Mouse (Mus musculus): ENCODE results near the gene Pcx.

The Pcx gene

DNA sequence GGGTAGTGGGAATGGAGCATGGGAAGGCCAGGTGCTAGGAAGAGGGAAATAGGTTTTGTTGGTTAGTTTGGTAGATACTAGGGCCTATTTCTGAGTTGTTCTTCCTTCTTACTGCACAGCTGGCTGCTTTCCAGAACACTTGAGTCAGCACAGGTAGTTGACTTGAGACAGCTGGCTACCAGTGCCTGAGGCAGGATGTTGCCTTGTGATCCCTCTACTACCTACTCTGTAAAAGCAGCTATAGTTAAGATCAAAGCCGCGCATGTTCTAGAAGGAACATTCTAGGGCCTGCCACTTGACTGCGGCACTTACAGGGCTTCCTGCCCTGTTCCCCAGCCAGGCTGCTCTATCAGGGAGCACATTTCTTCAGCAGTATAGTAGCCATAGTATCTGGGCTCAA is 79.8 kb downstream of the Pcx start:
- WGBS: 77% methylated on average over 3 of the region's 3 CpGs

DNA sequence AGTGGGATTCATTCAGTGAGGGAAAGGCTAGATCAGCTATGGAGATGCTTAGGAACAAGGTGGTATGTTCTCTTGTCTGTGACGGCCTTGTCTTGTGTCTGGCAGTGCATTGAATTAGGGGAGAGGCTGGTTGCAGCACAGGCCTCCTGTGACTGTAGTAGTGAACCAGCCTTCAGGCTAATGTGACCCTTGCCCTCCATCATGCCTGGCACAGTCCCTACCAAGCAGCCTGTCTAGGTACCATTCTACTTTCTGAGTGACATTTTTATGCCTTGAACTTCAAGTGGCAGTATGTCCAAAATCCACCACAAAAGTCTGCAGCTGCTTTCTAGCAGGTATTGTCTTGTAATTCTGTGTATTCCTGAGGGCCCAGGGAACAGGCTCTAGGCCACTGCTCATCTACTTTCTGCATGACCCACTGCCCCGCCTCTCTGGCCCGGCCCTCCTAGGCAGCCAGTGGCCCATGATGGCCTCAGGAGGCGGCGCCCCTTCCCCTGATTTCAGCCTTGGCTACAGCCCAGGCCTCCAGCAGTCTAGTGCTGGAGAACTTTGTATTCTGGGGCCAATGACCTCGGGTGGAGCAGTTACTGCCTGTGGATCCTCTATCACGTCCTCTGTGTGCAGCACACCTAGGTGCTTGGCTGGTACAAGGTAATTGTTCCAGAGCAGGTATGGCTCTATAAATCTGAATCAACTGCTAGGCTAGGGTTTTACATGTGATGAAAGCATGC is 83.7 kb downstream of the Pcx start:
- 75% methylated on average over 7 of the region's 7 CpGs for WGBS

DNA sequence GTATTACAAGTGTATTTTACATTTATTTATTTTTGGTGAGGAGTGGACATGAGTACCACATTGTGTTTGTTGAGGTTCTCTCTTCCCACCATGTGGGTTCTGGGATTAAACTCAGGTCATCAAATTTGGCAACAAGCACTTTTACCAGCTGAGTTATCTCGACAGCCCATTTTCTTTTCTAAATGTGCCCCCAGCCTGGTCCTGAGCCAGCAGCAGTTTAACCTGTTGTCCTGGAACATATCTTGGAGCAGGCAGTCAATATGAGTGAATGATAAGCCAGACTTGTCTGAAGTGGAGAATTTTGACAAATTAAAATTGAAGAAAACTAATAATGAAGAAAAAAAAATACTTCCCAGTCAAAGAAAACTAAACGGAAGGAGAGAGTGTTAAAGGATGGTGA is 85.8 kb downstream of the Pcx start:
- WGBS: 81% methylated on average over 2 of the region's 2 CpGs

DNA sequence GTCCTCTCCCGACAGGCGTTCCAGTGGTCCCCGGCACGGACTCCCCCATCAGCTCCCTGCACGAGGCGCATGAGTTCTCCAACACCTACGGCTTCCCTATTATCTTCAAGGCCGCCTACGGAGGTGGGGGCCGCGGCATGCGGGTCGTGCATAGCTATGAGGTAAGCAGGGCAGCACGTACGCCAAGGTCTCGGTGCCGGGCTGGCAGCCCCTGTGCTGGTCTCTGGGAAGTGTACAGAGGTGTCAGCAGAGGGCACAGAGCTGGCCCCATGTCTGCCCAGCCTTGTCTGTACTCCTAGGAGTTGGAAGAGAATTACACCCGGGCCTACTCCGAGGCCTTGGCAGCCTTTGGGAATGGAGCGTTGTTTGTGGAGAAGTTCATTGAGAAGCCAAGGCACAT is 92.2 kb downstream of the Pcx start:
- WGBS: 88% methylated on average over 20 of the region's 20 CpGs

DNA sequence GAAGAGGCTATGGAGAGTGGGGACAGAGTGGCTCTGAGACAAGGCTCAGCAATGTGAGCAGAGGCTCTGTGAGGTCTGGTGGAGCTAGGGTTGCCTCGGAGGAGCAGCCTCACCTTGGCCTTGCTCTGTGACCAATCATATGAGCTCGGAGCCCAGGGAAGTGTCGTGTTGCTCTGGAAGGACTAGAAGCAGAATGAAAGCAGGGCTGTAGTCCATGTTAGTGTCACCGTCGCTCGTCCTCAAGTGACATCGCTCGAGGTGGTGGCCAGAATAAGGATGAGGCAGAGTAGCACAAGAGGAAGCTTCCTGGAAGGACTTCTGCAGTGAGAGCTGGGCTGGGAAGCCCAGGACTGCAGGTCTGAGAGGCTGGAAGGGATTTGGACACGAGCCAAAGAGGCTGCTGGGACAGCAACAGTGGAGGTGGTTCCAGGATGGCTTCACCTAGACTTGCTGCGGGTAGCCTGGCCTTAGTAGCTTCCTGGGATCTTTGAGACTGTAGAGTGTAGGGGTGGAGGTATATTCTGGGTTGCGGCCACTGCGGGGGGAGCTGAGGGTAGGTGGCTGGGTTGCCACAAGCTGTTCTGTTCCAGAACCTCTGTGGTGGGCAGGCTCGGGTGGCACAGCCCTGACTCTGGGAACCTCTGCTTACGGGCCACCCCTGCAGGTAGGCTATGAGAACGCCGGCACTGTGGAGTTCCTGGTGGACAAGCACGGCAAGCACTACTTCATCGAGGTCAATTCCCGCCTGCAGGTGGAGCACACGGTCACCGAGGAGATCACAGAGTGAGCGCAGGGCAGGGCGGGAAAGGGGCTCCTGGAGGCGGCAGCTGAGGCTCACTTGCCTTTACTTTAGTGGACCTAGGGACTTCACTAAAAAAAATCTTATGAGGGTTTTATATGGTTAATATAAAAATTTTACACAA is 93.8 kb downstream of the Pcx start:
- WGBS: 61% methylated on average over 24 of the region's 24 CpGs

DNA sequence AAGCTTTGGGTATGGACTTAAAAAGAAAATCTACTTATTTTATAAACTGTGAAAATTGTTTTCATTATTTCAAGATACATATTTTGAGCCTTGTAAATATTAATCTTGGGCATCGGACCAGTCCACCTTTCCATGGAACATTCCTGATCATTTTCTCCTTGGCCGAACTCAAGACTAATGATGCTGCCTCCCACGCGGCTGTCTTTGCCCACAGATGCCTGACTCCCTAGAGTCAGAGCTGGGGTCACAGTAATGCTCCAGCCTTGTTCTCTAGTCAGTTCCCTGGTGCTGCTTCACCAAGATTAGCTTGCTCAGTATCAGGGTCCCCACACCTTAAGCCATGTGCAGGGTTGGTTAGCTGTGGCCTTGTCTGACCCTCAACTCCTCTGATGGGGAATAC is 95.4 kb downstream of the Pcx start:
- 92% methylated on average over 4 of the region's 4 CpGs for WGBS

DNA sequence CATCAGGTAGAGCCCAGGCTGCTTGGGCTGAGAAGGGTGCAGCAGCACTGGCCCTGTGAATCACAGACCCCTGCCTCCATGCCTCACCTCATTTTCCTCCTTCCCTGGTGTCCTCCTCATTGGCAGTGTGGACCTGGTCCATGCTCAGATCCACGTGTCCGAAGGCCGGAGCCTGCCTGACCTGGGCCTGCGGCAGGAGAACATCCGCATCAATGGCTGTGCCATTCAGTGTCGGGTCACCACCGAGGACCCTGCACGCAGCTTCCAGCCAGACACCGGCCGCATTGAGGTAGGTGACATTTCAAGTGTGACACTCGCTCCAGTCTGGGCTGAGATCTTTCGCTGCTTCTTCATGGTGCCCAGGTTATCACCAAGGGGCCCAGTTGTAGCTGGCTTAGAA is 97.1 kb downstream of the Pcx start:
- WGBS: 95% methylated on average over 12 of the region's 12 CpGs

DNA sequence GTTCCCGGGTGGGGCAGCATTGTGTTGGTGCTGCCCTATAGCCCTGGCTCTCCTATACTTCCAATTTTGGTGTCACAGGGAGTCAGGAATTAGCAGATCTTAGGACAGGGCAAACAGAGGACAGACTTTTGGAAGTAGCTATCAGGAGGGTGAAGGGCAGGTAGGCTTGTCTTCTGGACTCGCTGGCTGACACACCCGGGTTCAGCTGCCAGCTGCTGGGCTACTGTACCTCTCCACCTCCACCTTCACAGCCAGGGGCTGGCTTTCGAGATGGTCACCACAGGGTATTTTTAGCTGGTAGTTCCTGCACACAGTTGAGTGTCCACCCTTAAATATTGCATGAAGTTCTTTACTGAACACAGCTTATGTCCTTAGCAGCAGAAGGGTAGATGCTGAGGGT is 98.2 kb downstream of the Pcx start:
- WGBS: 84% methylated on average over 4 of the region's 4 CpGs

DNA sequence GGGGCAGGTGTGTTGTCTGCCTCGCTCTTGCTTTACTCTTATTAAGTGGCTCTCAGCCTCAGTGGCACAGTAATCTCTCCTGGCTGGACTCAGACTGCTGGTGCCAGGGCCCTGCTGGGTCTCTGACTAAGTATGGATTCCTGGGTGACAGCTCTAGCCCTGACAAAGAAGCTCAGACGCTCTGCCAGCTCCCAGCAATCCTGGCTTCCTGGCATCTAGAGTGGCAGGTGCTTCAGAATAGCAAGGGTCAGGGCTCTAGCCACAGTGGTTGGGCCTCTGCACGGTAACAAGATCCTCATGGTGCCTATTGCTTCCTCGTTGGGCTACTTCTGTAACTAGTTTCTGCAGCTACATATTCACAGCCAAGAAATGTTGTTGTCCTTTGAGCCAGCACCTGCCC is 99.8 kb downstream of the Pcx start:
- 46% methylated on average over 4 of the region's 4 CpGs for WGBS

DNA sequence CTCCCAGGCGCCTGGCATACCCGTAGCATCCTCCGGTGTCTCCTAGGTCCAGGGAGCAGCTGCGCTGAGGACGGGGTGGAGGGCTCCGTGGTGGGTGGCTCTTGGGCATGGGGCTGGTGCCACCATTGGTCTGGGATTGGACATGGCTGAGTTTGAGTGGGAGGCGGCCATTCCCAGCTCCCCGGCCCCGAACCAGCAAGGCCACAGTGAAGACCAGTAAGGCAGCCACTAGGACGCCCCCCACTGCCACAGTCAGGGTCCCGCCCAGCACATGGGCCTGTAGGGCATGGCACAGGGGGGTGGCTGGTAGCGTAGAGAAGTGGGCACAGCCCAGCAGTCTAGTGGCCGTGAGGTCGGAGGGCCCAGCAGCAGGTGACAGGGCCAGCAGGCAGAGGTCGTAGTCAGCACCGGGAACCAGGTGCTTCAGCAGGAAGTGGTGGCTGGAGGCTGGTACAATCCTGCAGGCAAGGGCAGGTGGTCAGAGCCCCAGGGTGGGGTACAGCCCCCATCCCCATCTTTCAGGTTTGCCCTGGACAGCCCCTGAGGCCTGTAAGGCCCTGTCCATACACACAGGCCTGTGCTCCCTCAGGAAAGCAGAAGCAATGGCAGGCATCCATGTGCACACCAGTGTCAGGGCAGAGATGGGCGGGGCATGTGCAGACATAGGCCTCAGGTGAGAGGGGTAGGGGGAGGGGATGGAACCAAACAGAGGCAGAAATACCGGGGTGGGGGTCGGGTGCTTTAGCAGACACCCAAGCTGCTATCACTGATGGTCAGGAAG is 102.1 kb downstream of the Pcx start:
- 85% methylated on average over 19 of the region's 19 CpGs for WGBS

DNA sequence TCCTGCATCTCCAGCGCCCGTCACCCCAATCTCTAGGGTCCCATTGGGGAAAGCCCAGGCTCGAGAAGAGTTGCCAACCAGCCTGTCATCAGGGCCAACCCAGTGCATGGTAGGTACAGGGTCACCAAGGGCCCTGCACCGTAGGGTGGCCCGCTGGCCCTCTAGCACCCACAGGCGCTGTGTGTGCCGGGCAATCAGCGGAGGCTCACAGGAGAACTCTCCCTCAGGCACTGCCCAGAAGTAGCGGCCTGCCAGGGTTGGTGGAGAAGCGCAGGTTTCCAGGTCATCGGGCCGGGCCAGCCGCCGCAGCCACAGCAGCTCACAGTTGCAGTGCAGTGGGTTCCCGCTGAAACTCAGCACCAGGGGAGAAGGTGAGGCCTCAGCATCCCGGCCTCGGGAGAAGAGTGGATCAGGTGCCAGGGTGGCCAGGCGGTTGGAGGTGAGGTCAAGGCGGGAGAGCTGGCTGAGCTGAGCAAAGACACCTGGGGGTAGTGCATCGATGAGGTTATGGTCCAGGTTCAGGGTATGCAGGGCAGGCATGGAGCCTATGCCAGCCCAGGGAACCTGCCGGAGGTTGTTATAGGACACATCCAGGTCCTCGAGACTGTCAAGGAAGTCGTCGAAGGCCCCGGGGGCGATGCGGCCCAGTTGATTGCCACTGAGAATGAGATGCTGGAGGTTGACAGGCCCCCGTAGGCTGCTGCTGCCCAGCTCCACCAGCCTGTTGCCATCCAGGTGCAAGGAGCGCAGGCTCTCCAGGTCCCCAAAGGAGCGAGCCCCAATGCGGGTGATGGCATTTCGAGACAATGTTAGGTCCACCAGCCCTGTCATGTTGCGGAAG is 103.4 kb downstream of the Pcx start:
- WGBS: 87% methylated on average over 33 of the region's 33 CpGs

DNA sequence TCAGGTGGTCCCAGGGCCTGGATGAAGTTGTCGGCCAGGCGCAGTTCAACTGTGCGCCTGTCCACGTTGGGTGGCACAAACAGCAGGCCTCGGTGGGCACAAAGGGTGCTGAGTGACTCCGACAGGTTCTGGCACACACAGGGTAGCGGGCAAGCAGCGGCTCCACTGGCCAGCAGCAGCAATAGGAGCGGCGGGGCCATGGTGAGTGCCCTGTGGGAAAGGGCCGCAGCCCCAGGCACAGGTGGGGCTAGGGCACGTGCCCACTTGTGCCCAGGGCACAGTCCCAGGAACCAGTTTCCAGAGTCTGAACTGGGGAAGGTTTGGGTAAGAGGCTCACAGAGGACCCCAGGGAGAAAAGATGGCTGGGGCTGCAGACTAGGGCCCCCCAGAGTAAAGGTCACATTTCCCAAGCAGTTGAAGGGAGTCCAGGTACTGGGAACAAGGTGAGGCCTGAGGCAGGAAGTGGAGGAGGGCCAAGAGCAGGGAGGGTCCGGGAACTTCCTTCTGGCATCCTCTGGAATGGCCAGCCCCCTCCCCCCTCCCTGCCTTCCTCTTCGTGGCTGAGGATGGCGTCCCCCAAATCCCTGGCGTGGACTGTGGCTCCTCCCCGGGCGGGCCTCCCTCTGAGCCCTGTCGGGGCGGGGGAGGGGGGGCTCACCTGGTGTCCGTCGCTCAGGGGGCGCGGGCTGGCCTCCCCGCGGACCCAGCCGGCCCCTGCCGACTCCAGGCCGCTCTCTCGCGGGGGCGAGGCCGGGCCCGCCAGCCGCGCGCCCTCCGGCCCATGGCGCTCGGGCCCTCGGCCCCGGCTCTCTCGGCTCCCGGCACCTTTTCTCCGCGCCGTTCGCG is 104.3 kb downstream of the Pcx start:
- 14% methylated on average over 46 of the region's 49 CpGs for WGBS

DNA sequence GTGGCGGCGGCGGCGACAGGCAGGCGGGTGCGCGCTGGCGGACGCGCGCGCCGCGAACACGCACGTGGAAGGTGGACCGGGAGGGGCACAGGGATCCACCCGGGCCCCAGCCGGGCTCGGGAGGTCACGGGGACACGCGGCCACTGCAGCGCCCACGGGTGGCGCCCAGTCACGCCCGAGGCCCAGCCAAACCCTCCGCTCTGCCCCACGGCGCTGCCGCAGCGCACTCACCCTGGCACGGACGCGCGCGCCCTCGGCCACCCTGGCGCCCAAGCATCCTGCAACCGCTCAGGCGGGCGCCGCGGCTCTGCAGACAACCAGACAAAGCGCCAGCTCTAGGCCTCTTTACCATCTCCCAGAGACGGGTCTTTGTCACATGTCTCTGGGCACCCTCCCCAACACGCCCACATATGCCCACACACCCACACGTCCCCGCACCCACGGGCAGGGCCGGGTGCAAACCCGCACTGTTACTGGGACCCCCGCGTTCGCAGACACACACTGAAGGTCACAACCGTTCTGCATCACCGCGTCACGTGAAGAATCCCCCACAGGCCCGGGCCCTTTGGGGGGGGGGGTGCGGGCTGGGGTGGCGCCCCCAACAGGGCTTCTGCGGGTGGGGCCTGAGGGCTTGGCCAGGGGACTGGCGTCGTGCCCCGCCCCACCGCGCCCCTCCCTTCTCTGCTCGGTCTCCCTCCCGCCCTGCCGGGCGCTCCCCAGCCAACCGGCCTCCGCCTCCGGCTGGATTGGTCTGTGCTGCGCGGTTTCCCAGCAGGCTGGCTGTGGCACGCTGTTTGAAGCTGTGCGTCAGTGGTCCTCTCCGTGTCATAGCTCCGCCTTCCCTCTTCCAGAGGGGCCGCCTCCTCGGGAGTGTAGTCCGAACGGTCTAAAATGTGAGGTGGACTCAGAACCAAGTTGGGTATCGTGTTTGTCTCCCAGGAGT is 105.2 kb downstream of the Pcx start, which contains the start of gene Lrfn4:
TSS of gene Lrfn4 (minus strand) at position 517 of the 943 bp plus-strand sequence.
- 1% methylated on average over 84 of the region's 87 CpGs for WGBS

DNA sequence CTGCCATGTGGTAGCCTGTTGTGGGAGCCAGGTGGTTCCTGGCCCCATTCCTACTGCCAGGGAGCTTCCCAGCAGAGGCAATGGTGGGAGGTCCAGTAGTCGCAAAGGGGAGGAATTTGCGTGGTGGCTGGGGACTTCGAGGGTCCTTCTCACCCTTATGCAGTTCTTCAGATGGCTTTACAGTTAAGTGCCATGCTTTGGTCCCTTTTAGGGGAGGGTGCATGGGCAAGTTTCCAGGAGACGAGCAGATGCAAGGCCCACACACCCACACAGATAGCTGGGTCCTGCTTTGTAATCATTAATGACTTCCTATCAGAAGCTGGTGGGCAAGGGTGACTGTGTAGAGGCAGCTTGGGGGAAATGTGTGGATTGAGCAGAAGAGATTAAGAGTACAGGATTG is 106.3 kb downstream of the Pcx start:
- 49% methylated on average over 4 of the region's 4 CpGs for WGBS

DNA sequence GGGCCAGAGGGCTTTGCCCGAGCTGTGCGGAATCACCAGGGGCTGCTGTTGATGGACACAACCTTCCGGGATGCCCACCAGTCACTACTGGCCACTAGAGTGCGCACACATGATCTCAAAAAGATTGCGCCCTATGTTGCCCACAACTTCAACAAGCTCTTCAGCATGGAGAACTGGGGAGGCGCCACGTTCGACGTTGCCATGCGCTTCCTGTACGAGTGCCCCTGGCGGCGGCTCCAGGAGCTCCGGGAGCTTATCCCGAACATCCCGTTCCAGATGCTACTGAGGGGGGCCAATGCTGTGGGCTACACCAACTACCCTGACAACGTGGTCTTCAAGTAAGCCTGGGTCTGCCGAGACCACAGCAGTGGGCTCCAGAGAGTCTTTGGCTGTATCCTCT is 107.9 kb downstream of the Pcx start:
- WGBS: 38% methylated on average over 18 of the region's 18 CpGs

DNA sequence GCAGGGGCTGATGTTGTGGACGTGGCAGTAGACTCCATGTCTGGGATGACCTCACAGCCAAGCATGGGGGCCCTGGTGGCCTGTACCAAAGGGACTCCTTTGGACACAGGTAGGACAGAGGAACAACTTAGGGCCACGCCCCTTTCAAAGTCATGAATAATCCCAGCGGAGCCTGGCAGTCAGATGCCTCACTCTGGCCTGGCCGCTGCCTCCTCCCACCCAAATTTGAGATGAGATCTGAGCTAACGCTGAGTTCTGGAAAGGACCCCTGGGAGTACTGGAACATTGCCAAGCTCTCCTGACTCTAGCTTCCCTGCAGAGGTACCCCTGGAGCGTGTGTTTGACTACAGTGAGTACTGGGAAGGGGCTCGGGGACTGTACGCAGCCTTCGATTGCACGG is 109.2 kb downstream of the Pcx start:
- WGBS: 86% methylated on average over 10 of the region's 10 CpGs

DNA sequence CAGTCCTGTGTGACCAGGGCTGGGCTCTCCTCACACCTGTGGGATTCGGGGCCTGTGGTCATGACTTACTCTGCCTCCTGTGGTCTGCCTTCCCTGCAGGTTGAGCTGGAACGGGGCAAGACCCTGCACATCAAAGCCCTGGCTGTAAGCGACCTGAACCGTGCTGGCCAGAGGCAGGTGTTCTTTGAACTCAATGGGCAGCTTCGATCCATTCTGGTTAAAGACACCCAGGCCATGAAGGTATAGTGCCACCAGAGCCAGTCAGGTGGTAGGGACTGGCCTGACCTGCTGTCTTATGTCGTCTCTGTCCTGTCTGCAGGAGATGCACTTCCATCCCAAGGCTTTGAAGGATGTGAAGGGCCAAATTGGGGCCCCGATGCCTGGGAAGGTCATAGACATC is 110.4 kb downstream of the Pcx start:
- WGBS: 92% methylated on average over 7 of the region's 7 CpGs

DNA sequence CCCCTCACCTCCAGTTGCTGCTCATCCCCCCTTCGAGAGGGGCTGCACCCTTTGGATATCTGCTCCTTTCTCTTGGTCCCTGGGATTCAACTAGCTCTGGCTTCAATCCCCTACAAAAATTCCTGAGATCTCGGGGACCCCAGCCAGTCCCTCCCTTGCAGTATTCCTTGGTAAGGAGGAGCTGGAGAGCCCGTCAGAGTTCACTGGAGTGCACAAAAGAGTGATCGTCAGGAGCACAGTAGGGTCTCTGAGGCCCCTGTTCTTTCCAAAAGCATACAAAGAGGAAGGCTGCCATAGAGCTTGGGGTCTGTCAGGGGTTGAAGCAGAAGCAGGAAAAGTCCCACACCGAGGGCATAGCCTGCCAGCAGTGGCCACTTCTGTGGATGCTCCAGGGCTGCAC is 112.5 kb downstream of the Pcx start:
- 62% methylated on average over 5 of the region's 5 CpGs for WGBS

DNA sequence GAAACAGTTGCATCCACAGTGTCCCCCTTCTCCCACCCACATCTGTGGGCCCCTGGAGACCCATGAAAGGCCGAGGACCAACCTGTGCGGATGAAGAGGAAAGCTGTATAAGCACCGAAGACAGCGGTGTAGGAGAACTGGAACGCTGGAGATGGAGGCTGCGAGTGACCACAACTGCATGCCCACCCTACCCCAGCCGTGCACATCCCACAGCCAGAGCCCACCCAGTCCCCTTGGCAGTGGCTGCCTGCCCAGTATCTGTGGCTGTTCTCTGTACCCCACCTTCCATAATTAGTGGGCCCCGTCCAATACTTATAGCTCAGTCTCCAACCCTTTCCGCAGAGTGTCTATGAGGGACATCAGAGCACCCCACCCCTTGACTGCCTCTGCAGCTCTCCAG is 113.1 kb downstream of the Pcx start:
- 90% methylated on average over 9 of the region's 9 CpGs for WGBS

All from cerebral cortex, adult 2 months (tissue).